Mouse (Mus musculus): ENCODE measurements around the gene En2. TPM values are rescaled to one million over a fixed set of nuclear protein-coding genes. Genes with fewer than 3 reads are reported as not detected.

The En2 gene
- not detected for total RNA-seq (2021)

DNA sequence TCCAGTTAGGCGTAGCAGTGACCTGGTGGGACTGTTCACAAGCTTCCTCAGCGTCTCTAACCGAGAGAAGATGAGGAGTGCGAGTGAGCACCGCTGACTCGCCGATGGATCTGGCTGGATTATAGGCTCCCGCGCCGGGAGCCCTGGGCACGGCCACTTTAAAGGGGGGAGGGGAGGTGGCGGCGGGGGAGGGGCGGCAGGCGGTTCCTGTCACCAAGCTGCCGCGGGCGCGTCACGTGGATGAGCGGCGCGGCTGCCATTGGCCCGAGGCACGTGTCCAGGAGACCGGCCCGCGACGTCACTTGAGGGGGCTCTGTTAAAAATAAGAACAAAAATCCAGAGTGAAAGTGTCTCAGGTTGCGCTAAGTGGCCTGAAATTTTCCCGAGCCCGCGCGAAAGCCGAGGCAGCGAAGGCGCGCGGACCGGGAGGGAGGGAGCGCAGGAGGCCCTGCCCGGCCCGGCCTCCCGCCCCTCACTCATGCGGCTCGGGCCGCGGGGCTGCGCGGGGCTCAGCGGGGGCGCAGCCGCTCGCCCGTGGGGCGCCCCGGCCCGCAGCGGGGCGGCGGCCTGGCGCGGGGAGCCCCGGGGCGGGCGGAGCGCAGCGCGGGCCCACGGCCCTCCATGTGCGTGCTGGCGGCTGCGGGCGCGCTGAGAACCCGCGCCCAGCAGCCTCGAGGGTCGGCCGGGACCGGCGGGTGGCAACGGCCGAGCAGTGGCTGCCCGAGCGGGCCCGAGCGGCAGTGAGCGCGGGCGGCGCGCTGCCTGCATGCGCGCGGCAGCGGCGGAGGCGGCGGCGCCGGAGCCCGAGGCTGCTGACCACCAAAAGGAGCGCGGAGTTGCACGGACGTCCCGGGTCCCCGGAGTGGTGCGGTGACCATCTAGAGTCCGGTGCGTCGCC is at the start of gene En2:
Gene En2, plus strand, starts transcription at position 337 of the 898 bp plus-strand sequence.
- intact Hi-C loops (cut with DNase I), result no loop called here
- DNase-seq (ENCODE audit: low spot score), result no peak

DNA sequence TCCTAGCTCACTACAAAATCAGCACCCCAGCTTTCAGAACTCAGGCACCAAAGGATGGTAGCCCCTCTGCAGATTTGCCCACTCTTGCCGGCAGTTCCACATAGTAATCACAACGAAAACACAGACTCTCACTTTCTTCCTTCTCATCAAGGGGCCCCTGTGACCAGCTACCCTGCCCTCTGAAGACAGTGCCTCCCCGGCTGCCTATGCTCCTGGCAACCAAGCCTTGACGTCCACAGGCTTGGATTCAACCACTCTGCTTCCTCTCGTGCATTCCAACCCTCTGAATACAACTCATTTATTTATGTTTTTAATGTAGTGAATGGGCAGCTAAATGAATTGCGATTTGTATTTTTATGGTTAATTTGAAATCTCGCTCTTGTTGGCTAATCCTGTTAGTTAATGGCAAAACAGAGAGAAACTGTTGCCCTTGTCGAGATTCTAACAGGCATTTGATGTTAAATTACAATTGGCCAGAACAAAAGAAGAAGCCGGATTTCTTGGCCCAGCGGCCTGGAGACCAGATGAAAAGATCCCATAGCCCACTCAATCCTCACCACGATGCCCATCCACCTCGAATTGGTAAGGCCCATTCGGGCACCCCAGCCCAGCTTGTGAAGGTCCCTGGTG is 48.1 kb upstream of the En2 start:
- intact Hi-C loops (cut with DNase I), result no loop called here
- no peak for DNase-seq (ENCODE audit: low spot score)

DNA sequence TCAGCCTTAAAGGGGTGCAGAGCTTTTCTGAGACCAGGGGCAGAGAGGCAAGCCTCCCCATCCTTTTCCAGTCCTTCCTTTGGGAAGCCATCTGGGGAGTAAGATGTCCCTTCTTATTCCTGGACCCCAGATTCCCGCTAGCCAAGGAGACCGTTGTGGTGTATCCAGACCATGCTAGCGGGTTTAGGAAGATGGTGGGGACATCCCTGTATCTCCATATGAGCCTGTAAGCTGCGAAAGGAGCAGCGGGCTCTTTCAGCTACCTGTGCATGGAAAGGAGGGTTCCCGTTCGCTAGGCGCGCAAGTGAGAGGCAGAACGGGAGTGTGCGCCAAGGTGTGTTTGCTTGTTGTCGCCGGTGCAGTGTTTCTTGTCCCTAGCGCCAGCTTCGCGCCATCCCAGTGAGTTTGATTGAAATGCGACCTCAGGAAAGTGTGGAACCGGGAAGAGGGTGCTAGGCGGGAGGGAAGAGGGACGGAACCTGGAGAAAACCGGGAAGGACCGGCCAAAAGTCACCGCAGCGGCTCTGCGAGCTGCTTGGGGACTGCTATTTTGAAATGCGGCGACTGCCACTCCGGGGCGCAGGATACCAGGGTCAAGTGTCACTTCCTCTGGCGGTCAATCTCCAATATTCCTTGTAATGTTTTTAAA is 47.5 kb upstream of the En2 start:
- DNase-seq (ENCODE audit: low spot score), result no peak
- intact Hi-C loops (cut with DNase I), result no loop called here

DNA sequence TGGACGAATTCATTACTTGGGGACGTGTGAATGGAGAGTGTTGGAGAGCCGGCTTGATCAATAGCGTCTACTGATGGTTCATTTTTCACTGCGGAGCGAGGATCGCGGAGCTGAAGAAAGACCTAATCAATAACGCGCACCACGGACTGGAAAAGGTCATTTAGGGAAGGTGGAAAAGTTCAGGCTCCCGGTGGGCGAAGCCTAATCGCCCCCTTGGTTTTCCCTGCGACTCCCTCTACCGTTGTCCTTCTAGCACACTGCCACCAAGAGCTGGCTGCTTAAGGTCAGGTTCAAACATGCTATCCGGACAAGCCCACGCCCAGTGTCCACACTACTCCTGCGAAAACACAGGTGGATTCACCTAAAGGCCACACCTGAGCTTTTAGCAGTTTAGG is 47.0 kb upstream of the En2 start:
- DNase-seq (ENCODE audit: low spot score), result no peak
- intact Hi-C loops (cut with DNase I), result no loop called here

DNA sequence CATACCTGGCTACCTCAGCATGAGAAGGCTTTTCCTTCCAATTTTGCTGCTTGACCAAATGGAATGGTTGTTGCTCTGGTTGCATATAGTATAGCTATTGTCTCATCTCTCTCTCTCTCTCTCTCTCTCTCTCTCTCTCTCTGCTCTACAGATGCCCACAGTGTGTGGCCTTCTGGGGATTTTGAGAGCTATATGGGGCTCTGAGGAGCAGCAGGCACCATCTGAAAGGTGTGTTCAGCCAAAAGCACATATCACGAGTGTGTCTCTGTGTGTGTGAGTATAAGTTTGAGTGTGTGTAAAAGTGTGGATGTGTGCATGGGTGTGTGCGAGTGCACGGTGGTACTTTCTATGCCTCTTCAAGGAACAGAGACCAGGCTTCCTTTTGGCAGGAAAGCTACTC is 45.9 kb upstream of the En2 start:
- intact Hi-C loops (cut with DNase I), result no loop called here
- no peak for DNase-seq (ENCODE audit: low spot score)

DNA sequence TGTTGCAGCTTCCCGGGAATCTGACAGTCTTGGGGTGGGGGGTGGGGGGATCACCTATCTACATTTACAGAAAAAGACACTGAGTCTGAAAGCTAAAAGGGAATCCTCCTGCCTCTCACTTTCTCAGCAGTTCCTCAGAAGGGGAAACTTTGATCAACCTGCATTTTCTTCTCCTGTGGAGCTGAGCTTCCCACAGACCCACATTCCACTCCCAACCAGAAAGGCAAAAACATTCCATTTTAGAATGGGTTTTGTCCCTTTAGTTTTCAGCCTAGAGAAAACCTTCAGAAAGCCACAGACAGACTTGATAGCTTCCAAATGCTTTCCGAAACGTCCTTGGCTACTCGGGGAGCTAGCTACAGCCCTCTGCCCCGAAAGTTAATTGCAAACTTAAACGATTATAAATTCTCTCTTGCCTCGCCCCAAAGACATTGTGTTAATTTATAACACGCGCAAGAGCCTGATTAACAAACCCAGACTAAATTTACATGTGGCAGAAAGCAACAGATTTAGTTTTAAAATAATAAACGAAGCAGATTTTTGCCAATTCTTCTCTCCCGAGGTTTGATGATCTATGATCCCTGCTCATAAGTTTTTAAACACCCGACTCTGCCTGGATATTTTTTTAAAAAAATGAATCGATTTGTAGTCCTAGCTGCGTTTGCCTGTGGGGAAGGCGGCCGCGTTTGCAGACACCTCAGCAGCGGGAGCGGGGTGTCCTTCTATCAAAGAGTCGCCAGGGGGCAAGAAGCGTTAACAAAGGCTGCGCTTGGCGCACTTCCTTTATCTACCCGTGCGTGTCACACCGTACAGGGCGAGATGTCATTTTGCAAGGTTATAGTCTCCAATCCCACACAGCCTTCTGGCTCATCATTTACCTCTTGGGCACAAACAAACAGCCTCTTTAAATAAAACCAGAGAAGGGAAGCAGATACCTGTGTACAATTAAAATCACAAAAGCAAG is 42.7 kb upstream of the En2 start:
- intact Hi-C loops (cut with DNase I), result loop anchor here (2.0 kb wide), 1 partner anchor 266 kb away; no protein-coding TSS in a partner anchor
- DNase-seq (ENCODE audit: low spot score), result no peak

DNA sequence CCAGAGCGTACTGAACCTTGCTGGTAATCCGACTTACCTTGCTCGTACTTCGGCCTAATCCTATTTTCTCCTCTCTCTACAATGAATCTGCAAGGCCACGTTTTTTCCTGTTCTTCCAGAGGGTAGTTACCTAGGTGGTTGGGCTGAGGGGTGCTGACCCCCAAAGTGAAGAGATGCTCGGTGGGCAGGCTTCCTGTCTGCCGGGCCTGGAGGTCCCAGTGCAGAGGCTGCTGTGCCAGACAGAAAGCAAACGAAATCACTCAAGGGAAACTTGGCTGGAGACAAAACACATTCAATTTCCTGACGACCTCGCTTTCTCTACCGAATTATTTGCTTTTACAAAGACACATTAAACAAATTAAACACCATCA is 42.1 kb upstream of the En2 start:
- no peak for DNase-seq (ENCODE audit: low spot score)
- intact Hi-C loops (cut with DNase I), result loop anchor here (2.0 kb wide), 1 partner anchor 265 kb away; no protein-coding TSS in a partner anchor

DNA sequence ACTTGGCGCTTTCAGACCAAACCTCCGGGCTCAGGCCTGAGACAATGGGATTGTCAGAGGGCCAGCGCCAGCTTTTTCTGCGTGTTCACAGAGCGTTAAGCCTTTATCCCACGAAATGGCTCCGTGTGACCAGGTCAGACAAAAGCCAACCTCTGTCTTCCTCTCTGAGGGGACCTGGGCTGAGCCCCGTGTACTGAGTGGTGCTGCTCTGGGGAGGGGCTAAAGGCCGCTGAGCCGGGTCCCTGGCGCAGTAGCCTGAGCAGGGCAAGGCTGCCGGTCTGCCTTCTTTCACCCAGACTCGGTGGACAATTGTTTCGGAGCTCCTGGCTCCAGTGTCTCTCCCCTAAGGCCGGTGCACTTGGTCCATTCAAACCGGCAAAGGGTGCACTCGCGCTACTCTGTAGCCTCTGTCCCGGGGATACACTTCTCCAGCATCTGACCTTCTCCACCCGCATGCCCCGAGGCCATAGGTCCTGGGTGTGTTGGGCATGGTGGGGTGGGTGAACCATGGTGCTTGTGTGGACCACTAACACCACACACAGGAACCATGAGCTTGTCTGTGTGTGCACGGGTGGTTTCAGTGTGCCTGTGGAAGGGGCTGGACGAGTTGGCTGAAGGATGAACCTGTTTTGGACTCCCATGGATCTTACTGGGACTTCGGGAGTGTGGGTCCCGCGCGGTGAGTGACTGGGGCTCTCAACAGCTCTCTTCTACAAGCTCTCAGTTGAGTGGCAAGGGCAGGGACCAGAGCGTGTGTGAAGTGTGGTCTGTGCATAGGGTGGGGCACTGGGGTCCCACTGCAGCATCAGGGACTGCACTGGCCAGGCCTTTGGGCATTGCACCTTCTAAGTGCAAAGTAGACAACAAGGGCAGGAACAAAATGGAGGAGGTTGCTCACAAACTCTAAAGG is 40.9 kb upstream of the En2 start:
- intact Hi-C loops (cut with DNase I), result loop anchor here (5.0 kb wide), 1 partner anchor 38 kb away; no protein-coding TSS in a partner anchor
- no peak for DNase-seq (ENCODE audit: low spot score)

DNA sequence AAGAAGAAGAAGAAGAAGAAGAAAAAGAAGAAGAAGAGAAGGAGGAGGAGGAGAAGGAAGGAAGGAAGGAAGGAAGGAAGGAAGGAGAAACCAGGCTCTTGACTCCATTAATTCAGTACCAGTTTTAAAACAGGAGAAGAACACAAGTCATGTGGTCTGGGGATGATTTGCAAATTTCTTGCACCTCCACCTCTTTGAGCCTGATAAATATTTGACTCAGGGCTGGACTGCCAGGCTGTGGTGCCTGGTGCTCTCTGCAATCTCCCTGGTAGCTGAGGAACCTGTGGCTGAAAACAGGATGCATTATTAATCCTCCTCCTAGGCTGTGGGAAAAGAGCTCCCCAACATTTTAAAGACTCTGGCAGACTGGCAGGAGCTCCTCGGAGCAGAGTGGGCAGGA is 36.6 kb upstream of the En2 start:
- no peak for DNase-seq (ENCODE audit: low spot score)
- intact Hi-C loops (cut with DNase I), result loop anchor here (5.0 kb wide), 1 partner anchor 33 kb away; no protein-coding TSS in a partner anchor

DNA sequence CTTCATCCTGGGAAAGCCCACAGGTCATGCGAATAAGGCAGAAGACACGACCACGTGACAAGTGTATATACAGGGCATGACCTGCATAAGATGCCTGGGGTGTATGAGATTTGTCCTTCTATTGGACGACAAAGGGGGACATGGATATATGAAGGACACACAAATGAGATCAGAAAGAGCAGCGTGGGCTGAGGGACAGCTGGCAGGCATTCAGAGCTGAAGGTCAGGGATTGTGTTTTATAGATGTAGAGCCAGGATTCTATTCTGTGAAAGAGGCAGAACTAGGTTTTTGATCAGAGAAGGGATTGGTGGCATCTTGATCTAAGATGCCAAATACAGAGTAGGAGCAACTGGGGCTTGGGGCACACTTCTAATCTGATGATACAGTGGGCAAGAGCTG is 33.3 kb upstream of the En2 start:
- intact Hi-C loops (cut with DNase I), result no loop called here

DNA sequence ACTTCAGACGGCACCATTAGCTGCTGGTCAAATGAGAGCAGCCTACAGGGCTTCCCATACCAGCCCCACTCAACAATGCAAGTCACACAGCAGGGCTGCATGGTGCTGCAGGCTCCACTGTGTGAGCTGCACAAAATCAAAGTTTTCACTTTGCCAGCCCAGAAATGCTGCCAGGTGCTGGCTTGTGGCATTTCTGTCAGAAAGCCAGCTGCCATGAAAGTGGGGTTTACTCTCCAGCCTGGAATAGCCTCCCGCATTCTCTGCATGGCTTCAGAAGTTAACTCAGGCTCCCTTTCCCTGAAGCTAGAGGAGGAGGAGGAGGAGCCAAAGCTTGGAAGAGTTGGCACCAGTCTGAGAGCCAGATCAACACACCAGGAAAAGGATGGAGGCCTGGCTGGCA is 29.1 kb upstream of the En2 start:
- no peak for DNase-seq (ENCODE audit: low spot score)

More for the DNA sequence above, 33.3 kb upstream of the En2 start:
- DNase-seq (ENCODE audit: low spot score), result no peak

DNA sequence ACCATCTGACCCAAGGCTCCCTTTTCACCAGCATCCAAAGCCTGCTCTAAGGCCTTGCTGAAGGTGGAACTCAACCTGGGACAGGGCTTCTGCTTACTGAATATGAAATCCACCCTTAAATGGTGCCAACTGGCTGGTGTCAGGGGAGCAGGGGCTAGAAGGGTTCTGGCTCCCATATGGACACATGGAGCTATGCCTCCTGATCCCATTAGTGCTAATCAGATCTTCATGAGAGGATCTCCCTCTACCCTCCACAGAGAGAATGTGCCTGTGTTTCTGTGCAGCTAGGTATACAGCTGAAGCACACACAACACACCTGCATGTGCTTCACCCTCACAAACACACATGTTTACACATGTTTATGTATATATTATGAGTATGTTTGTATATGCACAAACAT is 20.9 kb upstream of the En2 start:
- intact Hi-C loops (cut with DNase I), result no loop called here
- no peak for DNase-seq (ENCODE audit: low spot score)

More for the DNA sequence above, 29.1 kb upstream of the En2 start:
- intact Hi-C loops (cut with DNase I), result no loop called here

DNA sequence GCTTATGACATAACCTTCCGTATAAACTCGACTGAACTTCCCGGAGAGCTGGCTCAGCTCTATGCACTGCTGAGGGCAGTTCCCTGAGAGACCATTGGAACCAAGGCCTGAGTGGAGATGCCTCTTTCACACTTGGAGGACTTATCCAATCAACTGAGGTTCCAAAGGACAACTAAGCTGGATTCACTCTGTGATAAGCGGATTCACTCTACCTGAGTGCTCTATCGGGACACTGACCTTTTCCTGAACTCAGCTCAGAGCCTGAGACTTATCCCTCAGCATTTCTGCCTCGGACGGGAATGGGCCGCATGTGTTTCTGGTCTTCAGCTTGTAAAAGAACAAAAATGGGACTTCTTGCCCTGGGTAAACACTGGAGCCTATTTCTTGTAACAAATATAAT is 19.5 kb upstream of the En2 start:
- intact Hi-C loops (cut with DNase I), result no loop called here
- DNase-seq (ENCODE audit: low spot score), result no peak

DNA sequence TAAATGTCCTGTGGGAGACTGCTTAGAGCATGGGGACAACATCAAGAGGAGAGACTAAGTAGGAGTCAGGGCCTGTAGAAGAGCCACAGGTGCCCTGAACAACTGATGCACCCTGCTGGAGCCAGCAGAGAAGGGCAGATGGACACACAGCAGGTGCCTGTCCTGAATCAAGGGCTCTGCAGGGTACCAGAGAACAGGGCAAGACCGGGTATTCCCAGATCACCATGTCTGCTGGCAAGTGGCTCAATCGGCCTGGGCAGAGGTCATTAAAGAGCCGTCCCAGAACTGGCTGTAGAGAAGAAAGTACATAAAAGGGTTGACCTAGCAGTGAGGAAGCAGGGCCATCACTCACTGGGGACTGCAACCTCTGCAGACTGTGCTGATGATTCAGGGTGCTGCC is 17.0 kb upstream of the En2 start:
- intact Hi-C loops (cut with DNase I), result no loop called here
- DNase-seq (ENCODE audit: low spot score), result no peak

DNA sequence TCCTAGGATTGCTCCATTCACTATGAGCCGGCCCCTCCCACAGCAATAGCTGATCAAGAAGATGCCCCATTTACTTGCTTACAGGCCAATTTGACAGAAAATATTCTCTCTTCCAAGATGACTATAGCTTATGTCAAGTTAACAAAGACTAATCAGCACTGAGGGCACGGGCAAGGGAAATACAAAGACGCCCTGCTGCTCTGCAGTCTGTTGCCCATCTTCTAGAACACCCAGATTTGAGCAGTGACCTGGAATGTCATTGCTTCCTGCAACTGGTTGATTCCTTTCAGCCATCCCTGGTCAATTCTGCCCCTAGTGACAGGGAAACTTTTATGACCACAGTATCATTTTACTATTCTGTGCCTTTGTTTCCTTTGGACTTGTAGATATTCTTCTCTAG is 16.1 kb upstream of the En2 start:
- intact Hi-C loops (cut with DNase I), result no loop called here
- DNase-seq (ENCODE audit: low spot score), result no peak

DNA sequence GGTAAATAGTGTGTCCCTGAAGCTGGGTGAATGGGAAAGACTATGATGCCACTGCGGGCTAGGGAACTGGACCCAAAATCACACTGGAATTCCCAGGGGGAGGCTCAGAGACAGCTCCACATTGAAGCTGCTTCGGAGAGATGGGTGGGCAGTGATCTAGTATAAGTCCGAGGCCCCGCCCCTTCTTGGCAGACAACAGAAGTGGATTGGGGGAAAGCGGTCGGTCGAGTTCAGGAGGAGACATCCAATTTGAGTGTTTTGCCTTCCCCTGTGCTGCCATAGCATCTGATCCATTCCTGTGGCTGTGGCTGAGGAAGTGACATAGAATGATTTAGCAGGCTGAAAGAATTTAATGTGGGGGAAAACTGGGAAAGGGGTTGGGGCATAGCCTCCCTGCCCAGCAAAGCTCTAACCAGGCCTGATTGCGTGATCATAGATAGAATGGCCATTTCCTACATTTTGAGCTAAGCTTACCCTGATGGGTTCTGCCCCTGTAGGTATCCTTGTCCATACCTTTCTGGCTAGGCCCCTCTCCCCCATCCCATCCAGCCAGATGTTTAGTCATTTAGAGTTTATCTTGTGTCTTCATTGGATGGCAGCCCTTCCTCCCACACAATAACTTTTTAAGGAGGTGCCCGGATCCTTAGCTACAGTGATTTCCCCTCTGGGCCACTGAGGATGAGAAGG is 8.3 kb upstream of the En2 start:
- intact Hi-C loops (cut with DNase I), result no loop called here
- DNase-seq (ENCODE audit: low spot score), result no peak

DNA sequence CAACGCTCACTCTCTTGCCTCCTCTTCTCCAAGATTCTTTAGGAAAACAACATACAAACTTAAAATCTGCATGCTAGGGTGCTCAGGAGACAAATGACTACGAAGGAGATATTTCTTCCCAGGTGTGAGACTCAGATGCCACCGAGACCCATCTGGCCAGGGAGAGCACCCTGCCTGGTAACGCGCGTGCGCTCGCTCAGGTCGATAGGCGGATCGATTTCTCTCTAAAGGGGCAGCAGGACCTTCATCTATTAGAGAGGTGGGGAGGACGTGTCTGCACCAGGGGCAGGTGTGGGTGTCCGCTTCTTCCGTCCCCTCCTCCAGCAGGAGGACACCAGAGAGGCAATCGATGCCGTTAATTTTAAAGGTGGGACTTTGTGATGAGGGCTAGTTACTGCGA is 7.7 kb upstream of the En2 start:
- no peak for DNase-seq (ENCODE audit: low spot score)
- intact Hi-C loops (cut with DNase I), result no loop called here

Measured in heart, postnatal 25 days (tissue).